Mouse (Mus musculus): ENCODE data around the gene Aip. TPM values are rescaled to one million over a fixed set of nuclear protein-coding genes. Genes with fewer than 3 reads are reported as not detected.
A peak's percentile ranks its signal among the peaks of the same experiment; 100 is the strongest.

Aip gene
- total RNA-seq (2021) = 10 to 100 TPM; 71.5 to 73.4 TPM
- long read RNA-seq, experiment 1, transcript Aip-202 (7 exons, 1,378 nt) = minor isoform, 6 of 137 reads
- long read RNA-seq, experiment 1, transcript Aip-201 (6 exons, 1,261 nt) = major isoform, 107 of 137 reads
- long read RNA-seq, experiment 1, partial matches to known transcripts = 11 of 137 reads
- long read RNA-seq, experiment 1, other reads (novel, unspliced or antisense) = 13 of 137 reads
- long read RNA-seq, experiment 2, transcript Aip-202 (7 exons, 1,378 nt) = minor isoform, 5 of 70 reads
- long read RNA-seq, experiment 2, transcript Aip-201 (6 exons, 1,261 nt) = major isoform, 50 of 70 reads
- long read RNA-seq, experiment 2, partial matches to known transcripts = 11 of 70 reads
- long read RNA-seq, experiment 2, other reads (novel, unspliced or antisense) = 4 of 70 reads

DNA sequence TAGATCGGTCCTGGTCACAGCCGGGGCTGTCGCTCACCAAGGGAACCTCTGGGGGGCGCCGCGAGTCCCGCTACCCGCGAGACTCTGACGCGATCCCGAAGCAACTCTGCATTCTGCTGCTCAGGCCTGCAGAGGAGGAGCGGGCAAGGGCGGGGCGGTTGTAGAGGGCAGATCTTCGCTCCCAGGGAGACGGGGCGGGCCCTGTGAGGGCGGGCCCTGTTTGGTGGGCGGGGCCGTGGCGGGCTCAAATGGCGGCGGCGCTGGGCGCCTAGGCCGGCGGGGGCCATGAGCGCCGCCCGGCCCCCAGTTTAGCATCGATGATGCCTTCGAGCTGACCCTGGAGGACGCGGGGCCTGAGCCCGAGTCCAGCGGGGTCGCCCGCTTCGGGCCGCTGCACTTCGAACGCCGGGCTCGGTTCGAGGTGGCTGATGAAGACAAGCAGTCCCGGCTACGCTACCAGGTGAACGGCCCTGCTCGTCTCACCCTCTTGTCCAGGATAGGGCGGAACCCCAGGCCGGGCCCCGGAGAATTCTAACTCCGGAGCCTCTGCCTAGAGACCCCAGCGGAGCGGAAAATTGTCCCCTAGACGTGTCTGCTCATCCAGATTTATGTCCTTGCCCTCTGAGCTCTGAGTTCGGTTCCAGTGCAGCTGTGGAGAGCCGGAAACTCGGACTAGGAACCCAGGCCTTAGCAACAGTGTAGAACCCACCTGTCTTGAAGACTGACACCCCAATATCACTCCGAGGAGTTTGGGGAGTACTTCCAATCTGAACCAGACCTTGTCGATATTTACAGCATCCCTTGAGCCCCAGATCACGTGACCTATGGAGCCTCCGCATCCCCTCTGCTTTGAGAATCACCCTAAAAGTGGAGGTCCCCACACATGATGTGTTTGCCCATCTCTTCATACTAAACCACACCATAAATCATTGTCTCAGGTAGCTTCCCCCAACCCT, at the start of gene Aip:
Gene Aip, minus strand, starts transcription at position 118 of the 956 bp plus-strand sequence.
- peak; percentile 99 for DNase-seq

DNA sequence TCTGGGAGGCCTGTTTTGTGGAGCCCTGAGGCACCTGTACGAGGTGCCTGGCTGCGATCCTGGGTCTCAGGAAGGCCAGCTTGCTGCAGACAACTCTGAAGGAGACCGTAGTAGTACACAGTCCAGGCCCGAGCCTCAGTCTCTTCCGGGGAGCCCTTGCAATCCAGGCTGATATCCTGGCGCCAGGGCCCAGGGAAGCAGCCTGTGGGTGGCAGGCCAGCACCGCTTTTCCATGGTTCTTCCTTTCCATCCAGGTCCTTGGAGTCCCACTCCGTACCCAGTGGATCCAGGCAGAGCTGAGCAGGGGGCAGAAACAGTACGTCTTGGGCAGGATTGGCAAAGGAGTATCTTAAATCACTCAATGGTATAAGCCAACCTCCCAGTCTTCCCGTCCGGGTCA, 47.3 kb upstream of the Aip start:
- no peak for DNase-seq

DNA sequence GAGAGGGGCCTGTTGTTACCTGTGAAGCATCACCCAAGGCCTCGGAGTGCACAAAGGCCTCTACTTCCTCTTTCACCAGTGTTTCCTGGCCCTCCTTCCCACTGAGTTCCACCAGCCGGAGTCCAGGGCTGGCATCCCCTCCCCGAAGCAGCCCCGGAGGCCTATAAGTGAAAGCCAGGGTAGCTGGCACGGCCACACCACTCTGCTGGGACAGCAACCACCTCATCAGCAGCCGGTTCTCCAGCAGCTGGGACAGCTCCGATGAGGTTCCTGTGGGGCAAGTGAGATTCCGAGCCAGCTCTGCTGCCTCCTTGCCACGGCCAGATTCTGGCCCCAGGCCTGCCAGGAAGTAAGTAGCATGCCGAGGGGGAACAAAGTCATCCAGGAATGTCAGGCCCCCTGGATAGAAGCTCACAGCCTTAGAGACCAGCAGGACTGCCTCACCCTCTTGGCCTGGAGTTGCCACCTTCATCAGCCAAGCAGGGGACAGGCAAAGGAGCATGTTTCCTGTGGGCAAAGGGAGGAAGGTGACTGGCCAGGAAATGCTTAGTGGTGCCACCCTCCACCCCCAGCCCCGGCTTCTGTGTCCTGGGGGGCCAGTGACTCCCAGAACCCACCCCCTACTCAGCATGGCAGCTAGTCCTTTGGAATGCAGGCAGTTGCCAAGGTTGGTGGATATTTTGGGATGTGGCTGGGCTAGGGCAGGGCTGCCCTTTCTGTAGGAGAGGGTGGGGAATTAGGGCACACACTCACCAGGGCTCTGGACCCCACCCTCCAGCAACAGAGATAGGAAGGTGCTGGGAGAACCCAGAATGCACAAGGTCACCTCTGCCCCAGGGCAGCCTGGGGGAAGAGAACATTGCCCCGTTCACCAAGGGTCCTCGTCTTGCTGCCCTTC, 46.0 kb upstream of the Aip start:
- DNase-seq = no peak

DNA sequence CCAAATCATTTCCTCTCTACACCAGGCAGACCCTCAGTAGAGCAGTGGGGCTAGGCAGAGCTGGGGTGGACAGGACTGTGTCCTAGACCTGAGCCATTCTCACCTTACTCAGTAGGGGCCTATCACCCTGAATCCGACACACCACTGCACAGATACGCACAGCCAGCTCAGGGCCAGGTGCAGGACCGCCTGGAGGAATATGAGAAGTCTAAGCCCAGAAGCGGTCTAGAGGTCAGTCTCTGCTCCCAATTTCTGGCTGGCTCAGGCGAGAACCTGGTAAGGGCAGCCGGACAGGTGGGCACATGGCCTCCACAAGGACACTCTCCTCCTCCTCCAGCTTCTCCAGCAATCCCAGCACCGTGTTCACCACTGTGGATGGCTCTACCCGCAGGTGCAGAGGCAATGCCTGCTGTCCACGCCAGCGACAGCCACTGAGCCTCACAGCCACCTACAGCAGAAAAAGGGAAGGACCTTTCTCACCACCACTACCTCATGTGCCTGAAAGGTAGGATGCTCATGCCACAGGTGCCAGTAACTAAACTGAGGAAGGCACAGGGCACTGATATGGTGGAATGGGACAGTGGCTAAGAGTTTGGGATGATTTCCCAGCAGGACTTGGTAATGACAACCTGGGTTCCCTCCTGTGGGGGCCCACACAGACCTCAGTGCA, 45.2 kb upstream of the Aip start:
- no peak for DNase-seq

DNA sequence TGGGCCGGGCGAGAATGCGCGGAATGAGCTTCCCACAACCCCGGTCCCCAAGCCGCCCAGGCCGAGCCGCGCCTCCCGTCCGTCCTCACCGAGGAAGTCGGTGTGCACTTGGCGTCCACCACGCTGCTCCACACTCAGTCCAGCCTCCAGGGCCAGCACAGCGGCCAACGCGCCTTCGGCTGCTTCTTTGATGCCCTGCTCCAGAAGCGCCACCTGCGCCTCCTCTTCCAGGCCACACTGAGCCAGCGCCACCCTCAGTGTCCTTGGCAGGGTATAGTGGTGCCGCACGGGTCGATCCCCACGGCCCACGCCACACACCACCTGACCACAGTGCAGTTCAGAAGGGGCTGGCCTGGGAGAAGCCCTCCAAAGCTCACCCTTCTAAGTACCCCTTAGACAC, 44.2 kb upstream of the Aip start:
- DNase-seq = no peak

DNA sequence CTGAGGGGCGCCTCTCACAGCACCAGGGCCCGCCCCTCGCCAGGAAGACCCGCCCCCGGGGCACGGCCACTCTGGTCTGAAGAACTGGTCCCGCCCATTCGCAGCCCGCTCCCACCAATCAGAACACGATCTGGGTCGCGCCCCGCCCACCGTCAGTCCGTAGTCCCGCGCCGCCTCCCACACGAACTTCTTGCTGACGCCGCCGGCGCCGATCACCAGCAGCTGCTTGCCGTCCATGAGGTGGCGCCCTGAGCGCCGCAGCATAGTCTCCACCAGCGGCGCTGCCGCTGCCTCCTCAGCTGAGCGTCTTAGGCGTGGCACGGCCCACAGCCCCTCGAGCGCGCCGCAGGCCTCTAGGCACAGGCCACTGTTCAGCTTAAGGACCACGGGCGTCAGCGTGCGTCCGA, 43.7 kb upstream of the Aip start:
- peak; percentile 100 for DNase-seq

DNA sequence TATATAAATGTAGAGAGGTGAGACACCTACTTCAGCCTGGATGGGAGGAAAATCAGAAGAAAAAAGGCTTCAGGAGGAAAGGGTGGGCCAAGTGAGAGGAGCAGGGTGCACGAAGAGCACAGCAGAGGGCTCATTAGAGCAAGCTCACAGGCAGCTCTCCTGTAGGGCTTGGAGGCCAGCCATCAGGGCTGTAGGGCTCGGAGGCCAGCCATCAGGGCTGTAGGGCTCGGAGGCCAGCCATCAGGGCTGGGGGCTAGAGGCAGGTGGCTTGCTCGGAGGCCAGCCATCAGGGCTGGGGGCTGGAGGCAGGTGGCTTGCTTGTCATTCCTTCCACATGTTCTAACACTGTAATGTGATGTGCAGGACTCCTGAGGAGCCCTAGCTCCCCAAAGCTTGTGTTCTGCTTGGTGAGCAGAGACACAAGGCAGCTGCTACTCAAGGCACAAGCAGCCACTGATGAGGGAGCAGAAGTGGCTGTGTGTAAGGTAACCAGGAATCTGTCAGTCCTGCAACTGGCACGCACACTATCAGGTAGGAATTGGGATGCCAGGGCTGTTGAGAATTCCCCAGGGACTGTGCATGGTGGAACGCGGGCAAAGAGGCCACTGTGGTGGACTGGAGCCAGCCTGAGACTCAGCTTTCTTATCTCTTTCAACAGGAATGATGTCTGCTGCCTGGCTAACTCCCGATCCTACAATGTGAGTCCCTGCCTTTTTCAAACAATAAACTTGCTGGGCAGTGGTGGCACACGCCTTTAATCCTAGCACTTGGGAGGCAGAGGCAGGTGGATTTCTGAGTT, 41.2 kb upstream of the Aip start:
- peak; percentile 33 for DNase-seq

DNA sequence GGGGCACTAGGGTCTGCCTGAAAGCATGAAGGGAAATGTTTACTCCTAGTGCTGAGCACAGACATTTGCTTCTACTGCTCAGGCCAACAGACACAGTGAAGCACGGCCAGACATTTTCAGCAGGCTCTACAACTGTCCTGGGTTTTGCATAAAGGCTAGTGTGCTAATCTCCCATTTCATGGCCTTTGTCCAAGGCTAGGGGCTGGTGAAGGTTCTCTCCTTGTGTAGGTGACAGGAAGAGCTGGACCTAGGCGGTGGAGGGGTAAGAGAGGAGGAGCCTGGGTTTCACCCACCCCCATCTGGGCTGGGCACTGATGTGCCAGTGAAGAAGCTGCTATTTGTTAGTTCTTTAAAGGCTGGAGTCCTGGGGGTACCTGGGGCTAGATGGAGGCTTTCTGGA, 39.1 kb upstream of the Aip start:
- peak; percentile 67 for DNase-seq

DNA sequence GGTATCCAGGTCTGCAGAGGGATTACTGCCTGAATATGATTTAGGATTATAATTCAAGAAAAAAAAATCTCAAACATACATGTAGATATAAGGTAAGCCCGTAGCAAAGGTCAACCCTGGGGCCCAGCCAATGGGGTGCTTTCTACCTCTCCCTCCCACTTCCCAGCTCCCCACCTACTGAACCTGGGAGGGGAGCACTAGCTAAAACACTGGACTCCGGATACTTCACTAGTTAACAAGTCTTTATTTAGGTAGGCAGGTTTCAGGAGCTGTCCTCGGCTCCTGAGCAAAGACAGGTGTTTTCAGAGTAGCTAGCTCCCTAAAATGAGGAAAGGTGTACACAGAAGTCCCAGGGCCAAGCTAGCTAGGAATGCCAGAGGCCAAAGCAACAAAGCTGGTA, 38.4 kb upstream of the Aip start:
- no peak for DNase-seq

DNA sequence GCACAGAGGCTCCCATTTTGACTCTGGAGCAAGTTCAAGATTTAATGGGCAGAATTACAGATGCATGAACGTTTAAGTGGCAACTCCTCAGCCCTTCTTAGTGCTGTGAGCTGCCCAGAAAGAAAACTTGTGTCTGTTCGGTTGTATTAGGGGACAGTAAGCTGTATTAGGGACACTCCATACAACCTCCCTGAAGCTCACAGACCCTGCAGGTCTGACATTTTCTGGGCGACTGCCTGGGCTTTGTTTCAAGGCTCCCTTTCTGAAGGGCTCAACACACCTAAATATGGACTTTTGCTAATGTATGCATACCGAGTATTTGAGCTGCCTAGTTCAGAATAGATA, 37.9 kb upstream of the Aip start:
- DNase-seq = no peak

DNA sequence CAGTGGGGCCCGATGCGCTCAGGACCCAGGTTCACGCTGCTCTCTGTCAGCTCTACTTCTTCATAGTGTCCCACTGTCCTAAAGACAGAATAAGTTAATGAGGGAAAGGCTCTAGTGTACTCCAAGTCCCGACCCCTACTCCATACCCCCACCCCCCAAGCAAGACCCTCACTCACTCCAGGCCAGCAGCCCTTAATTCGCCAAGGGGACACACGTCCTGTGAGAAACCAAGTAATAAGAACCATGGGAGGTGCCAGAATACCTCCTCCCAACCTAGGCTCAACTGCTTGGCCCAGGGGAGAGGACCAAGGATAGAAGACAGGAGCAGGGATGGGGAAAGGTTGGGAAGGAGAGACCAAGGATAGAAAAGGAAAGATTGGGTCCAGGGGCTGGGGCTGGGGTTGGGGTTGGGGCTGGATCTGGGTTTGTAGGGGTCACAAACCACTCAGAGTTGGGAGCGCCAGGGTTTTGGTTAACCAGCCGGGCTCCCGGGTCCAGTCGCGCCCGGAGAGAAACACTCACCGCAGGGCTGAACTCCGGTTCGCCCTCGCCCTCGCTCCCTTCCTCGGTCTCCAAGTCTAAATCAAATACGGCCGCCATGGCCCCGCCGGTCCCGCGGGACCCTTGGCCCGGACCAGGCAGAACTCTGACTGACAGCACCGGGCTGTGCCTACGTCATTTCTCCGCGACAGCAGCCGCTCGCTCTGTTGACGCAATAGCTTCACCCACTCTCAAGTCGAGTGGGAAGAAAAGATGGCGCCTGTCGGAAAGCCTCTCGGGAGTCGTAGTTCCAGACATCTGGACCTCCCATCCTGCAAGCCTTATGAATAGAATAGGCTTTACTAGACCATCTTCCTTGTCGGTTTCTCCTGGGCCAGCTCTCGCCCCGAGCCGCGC, 37.2 kb upstream of the Aip start, which contains the start of gene Rps6kb2:
Gene Rps6kb2, minus strand, starts transcription at position 709 of the 897 bp plus-strand sequence.
- peak; percentile 98 for DNase-seq

DNA sequence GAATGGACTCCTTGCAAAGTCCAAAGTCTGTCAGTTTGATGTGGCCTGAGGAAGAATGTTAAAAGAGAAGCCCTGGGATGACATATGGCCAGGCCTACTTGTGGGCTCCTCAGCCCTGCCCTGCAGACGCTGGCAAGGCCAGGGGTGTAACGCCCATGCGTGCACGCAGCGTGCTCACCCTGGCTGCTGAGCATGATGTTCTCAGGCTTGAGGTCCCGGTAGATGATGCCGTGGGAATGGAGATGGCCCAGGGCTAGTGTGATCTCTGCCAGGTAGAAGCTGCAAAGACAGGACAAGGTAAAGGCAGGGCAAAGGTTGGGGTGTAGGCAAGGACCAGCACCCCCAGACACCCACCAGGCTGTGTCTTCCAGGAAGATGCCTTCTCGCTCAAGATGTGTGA, 33.4 kb upstream of the Aip start:
- no peak for DNase-seq

DNA sequence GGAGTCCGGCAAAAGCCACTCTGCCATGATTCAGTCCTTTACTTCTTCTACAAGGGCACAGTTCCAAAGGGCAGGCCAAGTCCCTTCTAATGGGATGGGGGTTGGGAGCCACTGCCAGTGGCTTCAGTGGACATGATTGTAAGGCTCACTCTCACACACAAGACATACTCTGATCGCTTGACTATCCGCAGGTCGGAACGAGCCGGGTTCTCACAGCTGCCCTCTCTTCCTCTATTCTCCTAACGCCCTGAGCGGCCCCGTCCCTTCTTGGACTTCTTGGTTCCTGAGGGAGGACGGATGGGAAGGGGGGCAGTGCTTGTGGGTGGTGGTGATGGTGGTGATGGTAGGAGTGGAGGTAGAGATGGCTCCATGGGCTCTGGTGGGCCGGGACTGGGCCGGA, 31.1 kb upstream of the Aip start:
- no peak for DNase-seq

DNA sequence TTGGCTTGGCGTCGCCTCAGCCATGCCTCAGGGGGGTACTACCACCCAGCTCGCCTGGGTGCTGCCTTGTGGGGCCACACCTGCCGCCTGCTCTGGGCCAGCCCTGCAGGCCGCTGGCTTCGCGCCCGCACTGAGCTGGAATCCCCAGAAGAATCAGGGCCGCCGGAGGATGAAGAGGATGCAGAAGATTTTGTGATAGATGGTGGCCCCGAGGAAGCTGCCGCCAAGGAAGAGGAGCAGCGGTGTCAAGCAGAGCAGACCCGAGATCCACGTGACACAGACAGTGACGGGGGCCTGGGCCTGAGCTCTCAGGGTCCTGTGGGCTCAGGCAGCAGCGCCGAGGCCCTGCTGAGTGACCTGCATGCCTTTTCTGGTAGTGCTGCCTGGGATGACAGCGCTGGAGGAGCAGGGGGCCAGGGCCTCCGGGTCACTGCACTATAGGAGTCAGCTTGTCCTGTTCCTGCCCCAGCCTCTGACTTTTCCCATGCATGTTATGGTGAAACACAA, 30.5 kb upstream of the Aip start:
- no peak for DNase-seq

DNA sequence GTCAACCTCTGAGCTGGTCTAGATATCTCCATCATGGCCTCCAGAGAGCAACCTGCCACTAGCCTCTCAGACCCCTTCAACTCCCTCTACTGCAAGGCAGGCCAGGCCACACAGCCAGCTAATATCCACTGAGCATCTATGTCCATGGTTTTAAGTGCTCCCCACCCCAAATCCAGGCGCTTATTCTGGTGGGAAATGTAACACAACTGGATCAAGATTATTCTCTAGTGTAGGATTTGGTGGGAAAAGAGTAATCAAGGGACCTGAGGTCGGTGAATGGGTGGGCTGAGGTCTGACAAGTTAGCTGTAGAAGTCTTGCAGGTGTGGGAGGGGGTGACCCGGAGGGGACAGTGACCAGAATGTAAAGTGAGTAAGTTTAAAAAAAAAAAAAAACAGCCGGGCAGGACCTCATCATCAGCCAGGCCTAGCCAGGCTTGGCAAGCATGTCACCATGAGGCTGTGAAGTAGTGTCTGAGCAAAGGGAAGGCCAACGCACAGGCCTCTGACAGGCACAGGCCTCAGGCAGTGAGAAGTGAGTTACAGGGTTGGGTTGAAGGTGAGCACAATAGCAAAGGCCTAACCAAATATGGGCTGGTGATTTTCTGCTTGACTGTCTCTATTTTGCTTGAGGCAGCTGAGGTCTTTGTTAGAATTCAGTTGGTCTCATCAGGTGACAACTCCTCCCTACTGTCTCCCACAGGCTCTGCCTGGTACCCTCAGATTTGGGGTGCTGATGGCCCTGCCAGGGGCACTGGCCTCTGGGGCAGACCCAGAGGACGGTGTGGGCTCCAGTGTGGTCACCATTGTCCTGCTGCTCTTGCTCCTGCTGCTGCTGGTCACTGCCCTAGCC, 29.8 kb upstream of the Aip start:
- DNase-seq = no peak

DNA sequence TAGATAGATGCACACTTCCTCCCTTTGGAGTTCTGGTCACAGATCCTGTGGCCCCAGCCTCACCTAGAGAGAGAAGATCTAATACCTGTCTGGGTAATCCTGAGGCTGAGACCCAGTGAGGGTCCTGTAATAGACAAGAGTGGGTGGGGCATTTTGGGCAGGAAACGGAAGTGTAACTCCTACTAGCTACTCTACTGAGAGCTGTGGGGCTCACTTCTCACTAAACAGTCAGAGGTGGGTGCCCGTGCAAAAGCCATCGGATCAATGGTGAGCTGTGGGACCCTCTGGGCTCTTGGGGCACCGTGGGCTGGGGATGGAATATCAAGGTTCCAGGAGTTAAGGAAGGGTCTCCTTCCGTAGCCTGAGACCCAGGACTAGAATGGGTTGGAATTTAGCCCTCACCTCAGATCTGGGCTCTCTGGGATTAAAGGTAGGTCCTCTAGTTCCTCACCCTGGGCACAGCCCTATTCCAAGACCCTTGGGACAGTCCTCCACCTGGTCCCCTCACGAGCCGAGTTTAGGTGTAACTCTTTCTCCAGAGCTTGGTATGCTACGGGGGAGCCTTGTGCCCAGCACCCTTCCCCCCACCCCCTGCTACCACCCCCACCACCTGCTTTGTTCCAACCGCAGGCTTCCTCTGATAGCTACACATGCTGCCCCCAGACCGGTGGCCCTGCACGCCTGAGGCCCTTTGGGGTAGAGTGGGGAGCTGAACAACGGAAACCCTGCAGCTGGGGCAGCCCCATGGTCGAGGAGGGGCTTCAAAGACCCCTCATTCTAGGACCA, 29.0 kb upstream of the Aip start:
- DNase-seq = no peak

DNA sequence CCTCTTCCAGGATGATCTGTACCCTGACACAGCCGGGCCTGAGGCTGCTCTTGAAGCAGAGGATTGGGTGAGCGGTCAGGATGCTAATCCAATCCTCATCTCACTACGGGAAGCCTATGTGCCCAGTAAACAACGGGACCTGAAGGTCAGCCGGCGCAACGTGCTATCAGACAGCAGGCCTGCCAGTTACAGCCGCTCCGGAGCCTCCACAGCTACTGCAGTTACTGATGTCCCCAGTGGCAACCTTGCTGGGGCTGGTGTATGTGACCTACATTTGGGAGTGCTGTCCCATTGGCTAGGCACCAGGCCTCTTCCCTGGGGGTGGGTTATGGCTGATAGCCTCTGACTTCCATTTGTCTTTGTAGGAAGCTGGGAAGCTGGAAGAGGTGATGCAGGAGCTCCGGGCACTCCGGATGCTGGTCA, 27.6 kb upstream of the Aip start, which contains the start of gene Ptprcap:
Gene Ptprcap, plus strand, starts transcription at position 373 of the 423 bp plus-strand sequence.
- peak; percentile 56 for DNase-seq
